Mouse (Mus musculus) hematopoietic stem cell, adult 5-6 weeks (primary cell): ENCODE results near the gene Col28a1. TPM values are rescaled to one million over a fixed set of nuclear protein-coding genes. Genes with fewer than 3 reads are reported as not detected.

Source experiments
- ATAC-seq, 2 experiments: fragments of 125-278 bp in 1 of 2; replicated peaks in 1 of 2; 2 replicates each; pipeline ENCODE4 v1.8.0; 2016 to 2017; ENCODE audit warnings: inconsistent platforms in 2 of 2, mild to moderate bottlenecking in 2 of 2, moderate number of reproducible peaks in 2 of 2, low read depth in 1 of 2, moderate TSS enrichment in 1 of 2; ENCODE audit not compliant: low FRiP score in 2 of 2, poor library complexity in 2 of 2, severe bottlenecking in 2 of 2, insufficient read depth in 1 of 2, low TSS enrichment in 1 of 2
- total RNA-seq: library from RNA; stranded (forward); fragments of 172-1452, 232-1000 nt; gene quantifications from 2 replicates; pipeline ENCODE4 v1.2.3, GENCODE M21; 2017

Gene Col28a1
- total RNA-seq, result not detected in 2 replicates

- no peak for ATAC-seq
Measured at GRCm38 (mm10) chr6:8192517-8192916, at the start of gene Col28a1. Gene Col28a1, minus strand, starts transcription at chr6:8192617.

GRCm38 (mm10) chr6:8228596-8228995 lies 36.2 kb upstream of the Col28a1 start:
- ATAC-seq, result no peak

- no peak for ATAC-seq
Measured at GRCm38 (mm10) chr6:8227035-8227434, 34.6 kb upstream of the Col28a1 start.

GRCm38 (mm10) chr6:8210661-8211060 lies 18.2 kb upstream of the Col28a1 start:
- ATAC-seq, result no peak

GRCm38 (mm10) chr6:8209866-8210186 lies 17.4 kb upstream of the Col28a1 start:
- ATAC-seq, result peak in 1 of 2 experiments; percentile 8; a peak in 1 of 4 replicates

GRCm38 (mm10) chr6:8209047-8209865 lies 16.8 kb upstream of the Col28a1 start, which contains the start of gene Mios:
Gene Mios, plus strand, starts transcription at chr6:8209222.
- peak; percentile 91 to 92 for ATAC-seq

- ATAC-seq, result no peak
Measured at GRCm38 (mm10) chr6:8189917-8190316, 2.5 kb downstream of the Col28a1 start.

- peak in 1 of 2 experiments; percentile 65; a peak in 3 of 4 replicates for ATAC-seq
Measured at GRCm38 (mm10) chr6:8188599-8189233, 3.7 kb downstream of the Col28a1 start.

- peak; percentile 32 to 53; a peak in 1 of 4 replicates for ATAC-seq
Measured at GRCm38 (mm10) chr6:8178397-8178941, 13.9 kb downstream of the Col28a1 start.

- no peak for ATAC-seq
Measured at GRCm38 (mm10) chr6:8176116-8176515, 16.3 kb downstream of the Col28a1 start.

GRCm38 (mm10) chr6:8175346-8175745 lies 17.1 kb downstream of the Col28a1 start:
- ATAC-seq, result no peak

GRCm38 (mm10) chr6:8174062-8174461 lies 18.4 kb downstream of the Col28a1 start:
- no peak for ATAC-seq

GRCm38 (mm10) chr6:8172101-8172500 lies 20.3 kb downstream of the Col28a1 start:
- no peak for ATAC-seq

- ATAC-seq, result no peak
Measured at GRCm38 (mm10) chr6:8164741-8165140, 27.7 kb downstream of the Col28a1 start.

GRCm38 (mm10) chr6:8160001-8160400 lies 32.4 kb downstream of the Col28a1 start:
- no peak for ATAC-seq

GRCm38 (mm10) chr6:8157121-8157520 lies 35.3 kb downstream of the Col28a1 start:
- ATAC-seq, result no peak

GRCm38 (mm10) chr6:8152551-8153361 lies 39.7 kb downstream of the Col28a1 start:
- ATAC-seq, result no peak

- ATAC-seq, result no peak
Measured at GRCm38 (mm10) chr6:8148916-8149315, 43.5 kb downstream of the Col28a1 start.
